Mouse (Mus musculus): ENCODE measurements around the gene Snf8. TPM values are rescaled to one million over a fixed set of nuclear protein-coding genes. Genes with fewer than 3 reads are reported as not detected.

The Snf8 gene
- total and polyA plus RNA-seq, 3 experiments = 70.8 to 199 (median 113) TPM

- Histone ChIP-seq H3K27me3 (replicated peaks) (no peaks in the 10 kb centered on the region), H3K9me3 (replicated peaks; ENCODE audit: low read length) (no peaks in the 10 kb centered on the region), H3K4me2 (ENCODE audit: insufficient read depth, low read depth, poor library complexity, severe bottlenecking) (no peak overlapping the region), H3K79me2 (replicated peaks; ENCODE audit: control insufficient read depth, extremely low read depth, insufficient read depth, poor library complexity, severe bottlenecking) (peaks cover 18% of the 10 kb centered on the region), H3K27ac (ENCODE audit: insufficient read depth, low read depth) (no peak overlapping the region), H3K4me3 (replicated peaks in 1 of 3; ENCODE audit: low read depth in 2 of 3, low read length in 2 of 3, poor library complexity in 1 of 3) (no peak overlapping the region), H3K36me3 (replicated peaks in 1 of 2; ENCODE audit: control insufficient read depth in 1 of 2, insufficient read depth in 1 of 2, low read length in 1 of 2) (peaks cover 17 to 44% of the 10 kb centered on the region in 2 experiments), H3K9ac (ENCODE audit: insufficient read depth, low read depth) (no peak overlapping the region), H3K4me1 (ENCODE audit: control insufficient read depth in 1 of 2, insufficient read depth in 2 of 2) (peaks cover 2 to 24% of the 10 kb centered on the region in 2 experiments; a peak in 3 of 4 replicates)
- in situ Hi-C loops (cut with MboI; ENCODE audit: low pct_ligation_motif_present, low pct_unique_long_range_greater_than_20kb, low sequenced_read_pairs) (no loop called here), dilution Hi-C loops (cut with MboI; ENCODE audit: extremely low pct_ligation_motif_present, extremely low pct_unique_long_range_greater_than_20kb, low sequenced_read_pairs) (no loop called here)
- DNase-seq (ENCODE audit: extremely low read depth) = no peak
- no peak for TF ChIP-seq ETS1 (conservative IDR thresholded peaks at IDR 0.05; ENCODE audit: low read depth, low read length)
Measured at GRCm38 (mm10) chr11:96068231-96068630, 33.5 kb downstream of the Snf8 start.

GRCm38 (mm10) chr11:96070353-96070752 is 35.7 kb downstream of the Snf8 start:
- peaks cover 17% of the 10 kb centered on the region for H3K79me2 ChIP-seq (replicated peaks; ENCODE audit: control insufficient read depth, extremely low read depth, insufficient read depth, poor library complexity, severe bottlenecking)
- H3K27ac ChIP-seq (ENCODE audit: insufficient read depth, low read depth) = no peak overlapping the region
- H3K4me3 ChIP-seq (replicated peaks in 1 of 3; ENCODE audit: low read depth in 2 of 3, low read length in 2 of 3, poor library complexity in 1 of 3) = no peak overlapping the region
- no peaks in the 10 kb centered on the region for H3K9me3 ChIP-seq (replicated peaks; ENCODE audit: low read length)
- no peaks in the 10 kb centered on the region for H3K27me3 ChIP-seq (replicated peaks)
- H3K4me2 ChIP-seq (ENCODE audit: insufficient read depth, low read depth, poor library complexity, severe bottlenecking) = no peak overlapping the region
- dilution Hi-C loops (cut with MboI; ENCODE audit: extremely low pct_ligation_motif_present, extremely low pct_unique_long_range_greater_than_20kb, low sequenced_read_pairs) = no loop called here
- in situ Hi-C loops (cut with MboI; ENCODE audit: low pct_ligation_motif_present, low pct_unique_long_range_greater_than_20kb, low sequenced_read_pairs) = no loop called here
- peak; percentile 10; the same call in 1 of the 2 replicates for TF ChIP-seq ZMIZ1 (IDR thresholded peaks at IDR 0.05; ENCODE audit: low read depth, low read length)
- TF ChIP-seq NELFE (IDR thresholded peaks at IDR 0.05; ENCODE audit: low read depth, low read length) = no peak
- no peak overlapping the region for H3K9ac ChIP-seq (ENCODE audit: insufficient read depth, low read depth)
- no peak for DNase-seq (ENCODE audit: extremely low read depth)
- peaks cover 21 to 50% of the 10 kb centered on the region in 2 experiments for H3K36me3 ChIP-seq (replicated peaks in 1 of 2; ENCODE audit: control insufficient read depth in 1 of 2, insufficient read depth in 1 of 2, low read length in 1 of 2)
- H3K4me1 ChIP-seq (ENCODE audit: control insufficient read depth in 1 of 2, insufficient read depth in 2 of 2) = peaks cover 7 to 25% of the 10 kb centered on the region in 2 experiments

DNA sequence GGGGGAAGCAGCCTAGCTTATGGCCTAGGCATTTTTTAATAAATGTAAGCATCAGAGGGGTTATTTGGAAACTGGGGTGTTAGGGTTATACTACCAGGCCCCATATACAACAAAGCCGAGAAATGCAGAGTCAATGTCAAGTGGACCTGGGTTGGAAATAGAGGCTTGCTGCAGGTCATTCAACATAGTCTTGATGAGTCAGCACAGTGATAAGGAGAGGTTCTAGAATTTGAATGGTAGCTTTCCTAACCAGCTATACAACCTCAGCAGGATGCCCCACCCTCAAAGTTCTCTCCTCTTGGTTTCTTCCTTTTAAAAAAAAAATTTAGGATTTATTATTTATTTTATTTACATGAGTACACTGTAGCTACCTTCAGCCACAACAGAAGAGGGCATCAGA is 36.3 kb downstream of the Snf8 start:
- Histone ChIP-seq H3K4me1 (ENCODE audit: control insufficient read depth in 1 of 2, insufficient read depth in 2 of 2) (peaks cover 7 to 21% of the 10 kb centered on the region in 2 experiments), H3K27me3 (replicated peaks) (no peaks in the 10 kb centered on the region), H3K27ac (ENCODE audit: insufficient read depth, low read depth) (no peak overlapping the region), H3K36me3 (replicated peaks in 1 of 2; ENCODE audit: control insufficient read depth in 1 of 2, insufficient read depth in 1 of 2, low read length in 1 of 2) (peaks cover 21 to 50% of the 10 kb centered on the region in 2 experiments), H3K9ac (ENCODE audit: insufficient read depth, low read depth) (no peak overlapping the region), H3K4me2 (ENCODE audit: insufficient read depth, low read depth, poor library complexity, severe bottlenecking) (no peak overlapping the region), H3K9me3 (replicated peaks; ENCODE audit: low read length) (no peaks in the 10 kb centered on the region), H3K4me3 (replicated peaks in 1 of 3; ENCODE audit: low read depth in 2 of 3, low read length in 2 of 3, poor library complexity in 1 of 3) (no peak overlapping the region), H3K79me2 (replicated peaks; ENCODE audit: control insufficient read depth, extremely low read depth, insufficient read depth, poor library complexity, severe bottlenecking) (peaks cover 17% of the 10 kb centered on the region)
- dilution Hi-C loops (cut with MboI; ENCODE audit: extremely low pct_ligation_motif_present, extremely low pct_unique_long_range_greater_than_20kb, low sequenced_read_pairs) (no loop called here), in situ Hi-C loops (cut with MboI; ENCODE audit: low pct_ligation_motif_present, low pct_unique_long_range_greater_than_20kb, low sequenced_read_pairs) (no loop called here)
- TF ChIP-seq HCFC1 (IDR thresholded peaks at IDR 0.05; ENCODE audit: low read depth, low read length) = no peak
- TF ChIP-seq MAFK (IDR thresholded peaks at IDR 0.05; ENCODE audit: insufficient replicate concordance, low read length) = peak; percentile 67; the same call in 1 of the 2 replicates
- TF ChIP-seq JUN (IDR thresholded peaks at IDR 0.05; ENCODE audit: insufficient read depth, low read depth, low read length) = no peak
- DNase-seq (ENCODE audit: extremely low read depth) = no peak
